Mouse (Mus musculus): ENCODE measurements around the gene Agrp. TPM values are rescaled to one million over a fixed set of nuclear protein-coding genes. Genes with fewer than 3 reads are reported as not detected.

Agrp gene
- total and polyA plus RNA-seq, 3 experiments, result 0.63 TPM; not detected in 2

GRCm38 (mm10) chr8:105596362-105597034, 40.7 kb downstream of the Agrp start (continued):
- TF ChIP-seq EP300 (IDR thresholded peaks at IDR 0.05; ENCODE audit: low read depth in 1 of 2, low read length in 2 of 2), result no peak
- no peak for TF ChIP-seq TCF12 (IDR thresholded peaks at IDR 0.05; ENCODE audit: low read depth, low read length)
- no peak for TF ChIP-seq ELF1 (IDR thresholded peaks at IDR 0.05; ENCODE audit: low read depth, low read length)
- 0 out of 2 replicates have a peak, but pooled peaks have one; percentile 6 for TF ChIP-seq USF1 (IDR thresholded peaks at IDR 0.05; ENCODE audit: low read depth, low read length)

GRCm38 (mm10) chr8:105594451-105595242, 42.5 kb downstream of the Agrp start:
- Histone ChIP-seq H3K9me3 (replicated peaks; ENCODE audit: insufficient read depth, low read length) (no peaks in the 10 kb centered on the region), H3K4me3 (ENCODE audit: control insufficient read depth in 1 of 2, insufficient read depth in 1 of 2, low read depth in 2 of 2, low read length in 2 of 2) (no peak overlapping the region), H3K27ac (ENCODE audit: control insufficient read depth, low read depth, low read length) (no peak overlapping the region), H3K4me1 (ENCODE audit: control insufficient read depth in 1 of 2, insufficient read depth in 2 of 2, low read length in 2 of 2) (peaks cover 3 to 17% of the 10 kb centered on the region in 2 experiments; a peak in 3 of 4 replicates), H3K9ac (ENCODE audit: control insufficient read depth, low read depth, low read length, poor library complexity, severe bottlenecking) (no peak overlapping the region), H3K79me2 (ENCODE audit: control insufficient read depth, insufficient read depth, low read length, poor library complexity) (no peaks in the 10 kb centered on the region), H3K36me3 (ENCODE audit: control insufficient read depth in 1 of 2, insufficient read depth in 2 of 2, low read length in 2 of 2) (peaks cover 0 to 8% of the 10 kb centered on the region in 2 experiments; a peak in 2 of 4 replicates), H3K27me3 (ENCODE audit: control insufficient read depth in 1 of 2, insufficient read depth in 2 of 2, low read length in 2 of 2) (no peaks in the 10 kb centered on the region)
- no peak for DNase-seq (ENCODE audit: low read depth, low spot score)
- TF ChIP-seq GABPA (IDR thresholded peaks at IDR 0.05; ENCODE audit: low read depth, low read length) (no peak), USF2 (IDR thresholded peaks at IDR 0.05; ENCODE audit: borderline replicate concordance in 1 of 2, insufficient read depth in 1 of 2, low read depth in 1 of 2, low read length in 2 of 2) (no peak), ZMIZ1 (IDR thresholded peaks at IDR 0.05; ENCODE audit: low read depth, low read length) (no peak), JUND (IDR thresholded peaks at IDR 0.05; ENCODE audit: low read depth, low read length) (no peak), MYC (IDR thresholded peaks at IDR 0.05; ENCODE audit: low read depth, low read length) (no peak), RCOR1 (IDR thresholded peaks at IDR 0.05; ENCODE audit: low read depth, low read length) (no peak), MAFK (IDR thresholded peaks at IDR 0.05; ENCODE audit: borderline replicate concordance, low read depth, low read length) (no peak), UBTF (IDR thresholded peaks at IDR 0.05; ENCODE audit: borderline replicate concordance, insufficient read depth, low read depth, low read length) (no peak), MYB (IDR thresholded peaks at IDR 0.05; ENCODE audit: low read depth, low read length) (no peak), KAT2A (conservative IDR thresholded peaks at IDR 0.05; ENCODE audit: low read depth, low read length) (no peak), HCFC1 (IDR thresholded peaks at IDR 0.05; ENCODE audit: low read depth, low read length) (no peak)

Data from MEL (cell line).